Mouse (Mus musculus) cerebellum, postnatal 25 days (tissue): ENCODE results near the gene Stx1a.
A peak's percentile ranks its signal among the peaks of the same experiment; 100 is the strongest.

Source experiments
- DNase-seq, 2 experiments: peaks; one replicate each; pipeline ENCODE4 v3.0.0; 2021; ENCODE audit warnings: mixed read lengths in 2 of 2

Stx1a gene

GRCm38 (mm10) chr5:135008671-135009589 is 14.4 kb upstream of the Stx1a start, which contains the start of gene Abhd11:
TSS of gene Abhd11 (plus strand) at chr5:135009152.
- DNase-seq, result peak; percentile 94 to 98

- peak; percentile 87 to 92 for DNase-seq
Measured at GRCm38 (mm10) chr5:135009590-135010319, 13.5 kb upstream of the Stx1a start.

GRCm38 (mm10) chr5:135010320-135010709 is 13.0 kb upstream of the Stx1a start:
- no peak for DNase-seq

GRCm38 (mm10) chr5:135010841-135011743 is 12.2 kb upstream of the Stx1a start:
- no peak for DNase-seq

- no peak for DNase-seq
Measured at GRCm38 (mm10) chr5:135011809-135012613, 11.3 kb upstream of the Stx1a start.

- DNase-seq, result peak; percentile 85 to 92
Measured at GRCm38 (mm10) chr5:135012671-135013441, 10.4 kb upstream of the Stx1a start.

GRCm38 (mm10) chr5:135015497-135015896 is 7.8 kb upstream of the Stx1a start:
- peak; percentile 92 to 94 for DNase-seq

GRCm38 (mm10) chr5:135016224-135016759 is 7.0 kb upstream of the Stx1a start:
- DNase-seq, result no peak

- peak; percentile 95 to 98 for DNase-seq
Measured at GRCm38 (mm10) chr5:135021814-135022213, 1.5 kb upstream of the Stx1a start.

- no peak for DNase-seq
Measured at GRCm38 (mm10) chr5:135024665-135025224, 1.5 kb downstream of the Stx1a start.

- no peak for DNase-seq
Measured at GRCm38 (mm10) chr5:135025899-135026298, 2.6 kb downstream of the Stx1a start.

GRCm38 (mm10) chr5:135029007-135029854 is 5.9 kb downstream of the Stx1a start:
- DNase-seq, result peak; percentile 82 to 91

GRCm38 (mm10) chr5:135032581-135032980 is 9.3 kb downstream of the Stx1a start:
- DNase-seq, result no peak

- no peak for DNase-seq
Measured at GRCm38 (mm10) chr5:135034593-135034992, 11.3 kb downstream of the Stx1a start.

- no peak for DNase-seq
Measured at GRCm38 (mm10) chr5:135035608-135036359, 12.5 kb downstream of the Stx1a start.

- DNase-seq, result peak; percentile 59 to 71
Measured at GRCm38 (mm10) chr5:135037946-135038345, 14.7 kb downstream of the Stx1a start.

- no peak for DNase-seq
Measured at GRCm38 (mm10) chr5:135039541-135039940, 16.3 kb downstream of the Stx1a start.

- DNase-seq, result no peak
Measured at GRCm38 (mm10) chr5:135040059-135040458, 16.8 kb downstream of the Stx1a start.

GRCm38 (mm10) chr5:135040777-135041176 is 17.5 kb downstream of the Stx1a start:
- DNase-seq, result no peak
